Mouse (Mus musculus) lung, embryonic 16.5 days (tissue): ENCODE results near the gene Adamtsl4. TPM values are rescaled to one million over a fixed set of nuclear protein-coding genes. Genes with fewer than 3 reads are reported as not detected.
A peak's percentile ranks its signal among the peaks of the same experiment; 100 is the strongest.
"Not testable (repeated sequence)": the region's sequence is repeated elsewhere in the genome, so short reads cannot be mapped to it uniquely, and the experiment has no call there.

Experiments used
- ATAC-seq: fragments of 200-750 bp; cut with Nextera tagmentation; 2 replicates; pipeline ENCODE4 v1.8.0; 2017; ENCODE audit warnings: low read depth, mild to moderate bottlenecking, moderate library complexity
- H3K27ac ChIP-seq: fragments of 300-500 bp; sonication (generic); 2 replicates; pipeline ENCODE4 v1.5.1; 2014; ENCODE audit warnings: mild to moderate bottlenecking, control low read depth, low read length
- H3K27me3 ChIP-seq: fragments of 300-500 bp; sonication (generic); 2 replicates; pipeline ENCODE4 v1.6.1; 2014; ENCODE audit warnings: low read depth, low read length, mixed read lengths; ENCODE audit not compliant: control insufficient read depth, insufficient read depth
- H3K36me3 ChIP-seq: fragments of 300-500 bp; sonication (generic); 2 replicates; pipeline ENCODE4 v1.6.1; 2014; ENCODE audit warnings: low read length; ENCODE audit not compliant: control insufficient read depth, insufficient read depth
- H3K4me1 ChIP-seq: fragments of 300-500 bp; sonication (generic); replicated peaks from 2 replicates; pipeline ENCODE4 v1.6.1; 2014; ENCODE audit warnings: low read length, mixed read lengths; ENCODE audit not compliant: control insufficient read depth, insufficient read depth
- H3K4me2 ChIP-seq: fragments of 300-500 bp; sonication (generic); 2 replicates; pipeline ENCODE4 v1.6.1; 2014; ENCODE audit warnings: low read depth, low read length, control low read depth
- H3K4me3 ChIP-seq: fragments of 300-500 bp; sonication (generic); 2 replicates; pipeline ENCODE4 v1.5.1; 2014; ENCODE audit warnings: mild to moderate bottlenecking, low read length, control low read depth
- H3K9ac ChIP-seq: fragments of 300-500 bp; sonication (generic); 2 replicates; pipeline ENCODE4 v1.6.1; 2014; ENCODE audit warnings: low read length, control low read depth
- H3K9me3 ChIP-seq: fragments of 300-500 bp; sonication (generic); 2 replicates; pipeline ENCODE4 v1.6.1; 2016; ENCODE audit warnings: low read length; ENCODE audit not compliant: control insufficient read depth
- WGBS: fragments of 180-500 bp; shearing (Covaris S2); extraction: QIAGEN DNeasy Blood & Tissue Kit; methylation state at CpG from one replicate; pipeline ENCODE4 v1.1.7; 2014; 5-methylcytosine and 5-hydroxymethylcytosine counted together
- polyA plus RNA-seq: library from polyadenylated mRNA; unstranded; fragments of >200 nt; fragmentation: Nextera tagmentation; extraction: Ambion mirVana; gene quantifications from 2 replicates; pipeline ENCODE4 v1.2.1, GENCODE M21; 2015

The Adamtsl4 gene
- polyA plus RNA-seq, 1 experiment from 2014 or later: 5.5 TPM

- Histone ChIP-seq H3K4me3 (no peak overlapping the region), H3K4me1 (peaks cover 30% of the 10 kb centered on the region), H3K9ac (no peak overlapping the region), H3K9me3 (no peaks in the 10 kb centered on the region), H3K36me3 (no peaks in the 10 kb centered on the region), H3K4me2 (no peak overlapping the region), H3K27ac (no peak overlapping the region), H3K27me3 (no peaks in the 10 kb centered on the region)
- ATAC-seq: no peak
- 49% methylated on average over 11 of the region's 11 CpGs for WGBS
Measured at GRCm38 (mm10) chr3:95693821-95694807, 6.4 kb upstream of the Adamtsl4 start.

- Histone ChIP-seq H3K27ac (no peak overlapping the region), H3K9me3 (no peaks in the 10 kb centered on the region), H3K36me3 (no peaks in the 10 kb centered on the region), H3K9ac (no peak overlapping the region), H3K27me3 (no peaks in the 10 kb centered on the region), H3K4me3 (no peak overlapping the region), H3K4me1 (peaks cover 36% of the 10 kb centered on the region), H3K4me2 (no peak overlapping the region)
- no peak for ATAC-seq
- WGBS: 47% methylated on average over 6 of the region's 6 CpGs
Measured at GRCm38 (mm10) chr3:95692677-95693076, 5.0 kb upstream of the Adamtsl4 start.

- Histone ChIP-seq H3K27ac (peak overlapping the region; percentile 65; the same call in 1 of the 2 replicates), H3K4me1 (peaks cover 42% of the 10 kb centered on the region)
- not testable (repeated sequence) for H3K4me3 ChIP-seq, H3K9ac ChIP-seq, H3K36me3 ChIP-seq, H3K9me3 ChIP-seq, H3K27me3 ChIP-seq, H3K4me2 ChIP-seq, ATAC-seq
- 72% methylated on average over 2 of the region's 2 CpGs for WGBS
Measured at GRCm38 (mm10) chr3:95690552-95690951, 2.8 kb upstream of the Adamtsl4 start.

GRCm38 (mm10) chr3:95689940-95690339, 2.2 kb upstream of the Adamtsl4 start:
- Histone ChIP-seq H3K4me3 (no peak overlapping the region), H3K4me1 (peaks cover 42% of the 10 kb centered on the region), H3K9me3 (no peaks in the 10 kb centered on the region), H3K36me3 (no peaks in the 10 kb centered on the region), H3K9ac (no peak overlapping the region), H3K27me3 (no peaks in the 10 kb centered on the region), H3K4me2 (peak overlapping the region; percentile 20; the same call in 1 of the 2 replicates), H3K27ac (peak overlapping the region; percentile 65)
- no peak for ATAC-seq
- WGBS: 23% methylated on average over 2 of the region's 2 CpGs

- peaks cover 39% of the 10 kb centered on the region for H3K4me1 ChIP-seq
- ATAC-seq: peak; percentile 47
- WGBS: 15% methylated on average over 11 of the region's 11 CpGs
Measured at GRCm38 (mm10) chr3:95689171-95689915, 1.6 kb upstream of the Adamtsl4 start.

GRCm38 (mm10) chr3:95687168-95687523, 571 bp downstream of the Adamtsl4 start:
- peak overlapping the region; percentile 50 for H3K4me3 ChIP-seq
- peaks cover 35% of the 10 kb centered on the region for H3K4me1 ChIP-seq
- no peaks in the 10 kb centered on the region for H3K36me3 ChIP-seq
- H3K4me2 ChIP-seq: peak overlapping the region; percentile 90
- WGBS: 14% methylated on average over 4 of the region's 4 CpGs
- peak overlapping the region; percentile 75 for H3K9ac ChIP-seq
- peak; percentile 15 for ATAC-seq
- H3K27me3 ChIP-seq: no peaks in the 10 kb centered on the region
- H3K9me3 ChIP-seq: no peaks in the 10 kb centered on the region
- peak overlapping the region; percentile 90 for H3K27ac ChIP-seq

More at GRCm38 (mm10) chr3:95689171-95689915, 1.6 kb upstream of the Adamtsl4 start:
- Histone ChIP-seq H3K36me3 (no peaks in the 10 kb centered on the region), H3K9me3 (no peaks in the 10 kb centered on the region), H3K27ac (peak overlapping the region; percentile 65), H3K27me3 (no peaks in the 10 kb centered on the region), H3K9ac (no peak overlapping the region), H3K4me3 (no peak overlapping the region), H3K4me2 (peak overlapping the region; percentile 20; the same call in 1 of the 2 replicates)

- Histone ChIP-seq H3K4me1 (peaks cover 35% of the 10 kb centered on the region), H3K4me3 (no peak overlapping the region), H3K4me2 (peak overlapping the region; percentile 90), H3K27me3 (no peaks in the 10 kb centered on the region), H3K9ac (peak overlapping the region; percentile 26; the same call in 1 of the 2 replicates), H3K9me3 (no peaks in the 10 kb centered on the region), H3K27ac (peak overlapping the region; percentile 5), H3K36me3 (no peaks in the 10 kb centered on the region)
- WGBS: 39% methylated on average over 10 of the region's 10 CpGs
- ATAC-seq: no peak
Measured at GRCm38 (mm10) chr3:95686492-95687167, 1.1 kb downstream of the Adamtsl4 start.

- no peak overlapping the region for H3K4me2 ChIP-seq
- no peaks in the 10 kb centered on the region for H3K9me3 ChIP-seq
- no peaks in the 10 kb centered on the region for H3K27me3 ChIP-seq
- H3K9ac ChIP-seq: no peak overlapping the region
- H3K27ac ChIP-seq: no peak overlapping the region
- peaks cover 38% of the 10 kb centered on the region for H3K4me1 ChIP-seq
- no peaks in the 10 kb centered on the region for H3K36me3 ChIP-seq
- 62% methylated on average over 2 of the region's 2 CpGs for WGBS
- no peak overlapping the region for H3K4me3 ChIP-seq
- no peak for ATAC-seq
Measured at GRCm38 (mm10) chr3:95685701-95686100, 2.0 kb downstream of the Adamtsl4 start.
